Mouse (Mus musculus) large intestine, adult 2 months (tissue): ENCODE measurements around the gene Esp15. TPM values are rescaled to one million over a fixed set of nuclear protein-coding genes. Genes with fewer than 3 reads are reported as not detected.
"Not testable (repeated sequence)": the region's sequence is repeated elsewhere in the genome, so short reads cannot be mapped to it uniquely, and the experiment has no call there.

Experiments
- DNase-seq: peaks from one replicate; pipeline ENCODE4 v3.0.0-alpha.2; 2012; ENCODE audit warnings: low read depth, low spot score
- WGBS: fragments of 180-500 bp; shearing (Covaris S2); methylation state at CpG from one replicate; pipeline ENCODE4 v1.1.7; 2018; 5-methylcytosine and 5-hydroxymethylcytosine counted together
- polyA plus RNA-seq: library from polyadenylated mRNA; depleted of rRNA; stranded (reverse); fragments of >200 nt; gene quantifications from 2 replicates; pipeline ENCODE4 v1.2.3, GENCODE M21; 2012; rRNA removed

Gene Esp15
- polyA plus RNA-seq, result not detected in 2 replicates

GRCm38 (mm10) chr17:39640654-39641053 is at the start of gene Esp15:
TSS of gene Esp15 (plus strand) at chr17:39640954.
- DNase-seq, result not testable (repeated sequence)
- WGBS, result 56% methylated on average over 6 of the region's 6 CpGs

DNA sequence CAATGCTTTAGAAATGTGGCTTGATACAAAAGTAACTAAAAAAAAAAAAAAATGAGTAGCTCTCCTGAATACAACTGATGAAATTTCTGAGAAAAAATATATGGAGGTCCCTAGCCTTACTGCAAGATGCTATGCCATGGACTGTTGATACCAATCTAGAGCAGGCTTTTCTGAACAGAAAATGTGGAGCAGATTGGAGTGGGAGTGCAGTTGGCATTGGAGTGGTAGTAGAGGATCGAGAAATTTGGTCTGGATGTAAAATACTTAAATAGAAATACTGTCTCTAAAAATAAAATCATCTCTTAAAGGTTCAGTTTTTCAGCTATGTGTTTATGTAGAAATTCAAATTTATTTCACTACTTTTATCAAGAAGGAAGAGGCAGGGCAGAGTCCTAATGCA is 49.2 kb upstream of the Esp15 start:
- 26% methylated on average over 1 of the region's 1 CpGs for WGBS

More for the DNA sequence above, 49.2 kb upstream of the Esp15 start:
- DNase-seq, result no peak

Other genes starting within 250 kb of the Esp15 start
- not detected in 2 replicates for gene Esp18, start 234.6 kb upstream of the Esp15 start, polyA plus RNA-seq
- not detected in 2 replicates for gene Esp16, start 104.8 kb upstream of the Esp15 start, polyA plus RNA-seq